Mouse (Mus musculus) embryonic facial prominence, embryonic 15.5 days (tissue): ENCODE data around the gene Agbl3. TPM values are rescaled to one million over a fixed set of nuclear protein-coding genes. Genes with fewer than 3 reads are reported as not detected.

ENCODE experiments used
- ATAC-seq: fragments of 200-750 bp; cut with Nextera tagmentation; 2 replicates; pipeline ENCODE4 v1.8.0; 2017; ENCODE audit warnings: low read depth, moderate TSS enrichment; ENCODE audit not compliant: insufficient number of reproducible peaks, low FRiP score, low TSS enrichment
- H3K27ac ChIP-seq: fragments of 300-500 bp; sonication (generic); replicated peaks from 2 replicates; pipeline ENCODE4 v1.5.1; 2015; ENCODE audit warnings: mild to moderate bottlenecking, inconsistent platforms
- H3K27me3 ChIP-seq: fragments of 300-500 bp; sonication (generic); 2 replicates; pipeline ENCODE4 v1.6.1; 2015; ENCODE audit warnings: inconsistent platforms
- H3K36me3 ChIP-seq: fragments of 300-500 bp; sonication (generic); 2 replicates; pipeline ENCODE4 v1.6.1; 2015; ENCODE audit warnings: mild to moderate bottlenecking, inconsistent platforms
- H3K4me1 ChIP-seq: fragments of 300-500 bp; sonication (generic); 2 replicates; pipeline ENCODE4 v1.6.1; 2015; ENCODE audit warnings: inconsistent platforms
- H3K4me2 ChIP-seq: fragments of 300-500 bp; sonication (generic); replicated peaks from 2 replicates; pipeline ENCODE4 v1.6.1; 2015; ENCODE audit warnings: mild to moderate bottlenecking, inconsistent platforms
- H3K4me3 ChIP-seq: fragments of 300-500 bp; sonication (generic); replicated peaks from 2 replicates; pipeline ENCODE4 v1.5.1; 2015; ENCODE audit warnings: mild to moderate bottlenecking, inconsistent platforms
- H3K9ac ChIP-seq: fragments of 300-500 bp; sonication (generic); 2 replicates; pipeline ENCODE4 v1.6.1; 2015; ENCODE audit warnings: inconsistent platforms
- H3K9me3 ChIP-seq: fragments of 300-500 bp; sonication (generic); replicated peaks from 2 replicates; pipeline ENCODE4 v1.6.1; 2016; ENCODE audit warnings: inconsistent platforms
- WGBS: fragments of 180-500 bp; shearing (Covaris S2); methylation state at CpG from one replicate; pipeline ENCODE4 v1.1.7; 2015; 5-methylcytosine and 5-hydroxymethylcytosine counted together
- polyA plus RNA-seq: library from polyadenylated mRNA; unstranded; fragments of >200 nt; fragmentation: Nextera tagmentation; extraction: Ambion mirVana; gene quantifications from 2 replicates; pipeline ENCODE4 v1.2.1, GENCODE M21; 2015

Agbl3 gene
- polyA plus RNA-seq, 1 experiment from 2014 or later = 8.9 TPM

- Histone ChIP-seq H3K4me1 (peaks cover 12% of the 10 kb centered on the region), H3K27ac (no peak overlapping the region), H3K4me2 (no peak overlapping the region), H3K4me3 (no peak overlapping the region), H3K36me3 (peaks cover 45% of the 10 kb centered on the region), H3K27me3 (no peaks in the 10 kb centered on the region), H3K9me3 (no peaks in the 10 kb centered on the region), H3K9ac (no peak overlapping the region)
- ATAC-seq = peak; percentile 73; the same call in 1 of the 2 replicates
- WGBS = 24% methylated on average over 5 of the region's 5 CpGs
These were observed 25.8 kb upstream of the Agbl3 start for GRCm38 (mm10) chr6:34754448-34754847.

- Histone ChIP-seq H3K9me3 (no peaks in the 10 kb centered on the region), H3K4me3 (no peak overlapping the region), H3K4me1 (no peaks in the 10 kb centered on the region), H3K36me3 (peaks cover 73% of the 10 kb centered on the region), H3K27ac (no peak overlapping the region), H3K4me2 (no peak overlapping the region), H3K27me3 (no peaks in the 10 kb centered on the region), H3K9ac (no peak overlapping the region)
- 81% methylated on average over 2 of the region's 2 CpGs for WGBS
- ATAC-seq = no peak
These were observed 21.9 kb upstream of the Agbl3 start for GRCm38 (mm10) chr6:34758340-34758739.

GRCm38 (mm10) chr6:34760023-34760422, 20.2 kb upstream of the Agbl3 start:
- no peaks in the 10 kb centered on the region for H3K27me3 ChIP-seq
- no peak overlapping the region for H3K27ac ChIP-seq
- H3K36me3 ChIP-seq = peaks cover 89% of the 10 kb centered on the region
- H3K4me2 ChIP-seq = no peak overlapping the region
- ATAC-seq = no peak
- no peak overlapping the region for H3K4me3 ChIP-seq
- no peak overlapping the region for H3K9ac ChIP-seq
- WGBS = 36% methylated on average over 4 of the region's 4 CpGs
- no peaks in the 10 kb centered on the region for H3K4me1 ChIP-seq
- H3K9me3 ChIP-seq = no peaks in the 10 kb centered on the region

- Histone ChIP-seq H3K4me3 (no peak overlapping the region), H3K4me1 (no peaks in the 10 kb centered on the region), H3K27ac (no peak overlapping the region), H3K27me3 (no peaks in the 10 kb centered on the region), H3K36me3 (peaks cover 83% of the 10 kb centered on the region), H3K9ac (no peak overlapping the region), H3K4me2 (no peak overlapping the region), H3K9me3 (no peaks in the 10 kb centered on the region)
- ATAC-seq = no peak
- WGBS = 89% methylated on average over 5 of the region's 5 CpGs
These were observed 14.5 kb upstream of the Agbl3 start for GRCm38 (mm10) chr6:34765721-34766120.

GRCm38 (mm10) chr6:34769984-34770383, 10.2 kb upstream of the Agbl3 start:
- peaks cover 63% of the 10 kb centered on the region for H3K36me3 ChIP-seq
- H3K4me1 ChIP-seq = no peaks in the 10 kb centered on the region
- H3K9ac ChIP-seq = no peak overlapping the region
- H3K27me3 ChIP-seq = no peaks in the 10 kb centered on the region
- H3K27ac ChIP-seq = no peak overlapping the region
- H3K4me2 ChIP-seq = no peak overlapping the region
- 78% methylated on average over 2 of the region's 2 CpGs for WGBS
- H3K9me3 ChIP-seq = no peaks in the 10 kb centered on the region
- no peak for ATAC-seq
- H3K4me3 ChIP-seq = no peak overlapping the region

GRCm38 (mm10) chr6:34770491-34770890, 9.7 kb upstream of the Agbl3 start:
- Histone ChIP-seq H3K4me2 (no peak overlapping the region), H3K9me3 (no peaks in the 10 kb centered on the region), H3K36me3 (peaks cover 58% of the 10 kb centered on the region), H3K27ac (no peak overlapping the region; the same call in 1 of the 2 replicates), H3K9ac (no peak overlapping the region), H3K4me1 (no peaks in the 10 kb centered on the region), H3K4me3 (no peak overlapping the region), H3K27me3 (no peaks in the 10 kb centered on the region)
- 78% methylated on average over 6 of the region's 6 CpGs for WGBS
- no peak for ATAC-seq

- H3K27me3 ChIP-seq = no peaks in the 10 kb centered on the region
- no peak overlapping the region for H3K9ac ChIP-seq
- no peak for ATAC-seq
These were observed 3.8 kb upstream of the Agbl3 start for GRCm38 (mm10) chr6:34776396-34776795.

GRCm38 (mm10) chr6:34777094-34777493, 3.1 kb upstream of the Agbl3 start:
- no peak overlapping the region for H3K4me3 ChIP-seq
- WGBS = 77% methylated on average over 2 of the region's 2 CpGs
- ATAC-seq = no peak

More at GRCm38 (mm10) chr6:34776396-34776795, 3.8 kb upstream of the Agbl3 start:
- Histone ChIP-seq H3K36me3 (peaks cover 20% of the 10 kb centered on the region), H3K9me3 (no peaks in the 10 kb centered on the region), H3K4me1 (no peaks in the 10 kb centered on the region), H3K4me2 (no peak overlapping the region), H3K4me3 (no peak overlapping the region), H3K27ac (no peak overlapping the region)

GRCm38 (mm10) chr6:34777981-34778668, 2.1 kb upstream of the Agbl3 start:
- Histone ChIP-seq H3K4me1 (no peaks in the 10 kb centered on the region), H3K4me3 (no peak overlapping the region), H3K36me3 (0 out of 2 replicates have a peak, but pooled peaks cover 8% of the 10 kb centered on the region), H3K4me2 (no peak overlapping the region), H3K27ac (no peak overlapping the region), H3K9ac (no peak overlapping the region), H3K9me3 (no peaks in the 10 kb centered on the region), H3K27me3 (no peaks in the 10 kb centered on the region)
- 69% methylated on average over 10 of the region's 10 CpGs for WGBS
- ATAC-seq = no peak

More at GRCm38 (mm10) chr6:34777094-34777493, 3.1 kb upstream of the Agbl3 start:
- no peak overlapping the region for H3K4me2 ChIP-seq
- no peaks in the 10 kb centered on the region for H3K27me3 ChIP-seq
- no peaks in the 10 kb centered on the region for H3K9me3 ChIP-seq
- H3K36me3 ChIP-seq = peaks cover 15% of the 10 kb centered on the region
- H3K9ac ChIP-seq = no peak overlapping the region
- no peaks in the 10 kb centered on the region for H3K4me1 ChIP-seq
- no peak overlapping the region for H3K27ac ChIP-seq

- WGBS = 3% methylated on average over 13 of the region's 13 CpGs
- peak overlapping the region; percentile 67 for H3K4me3 ChIP-seq
- no peaks in the 10 kb centered on the region for H3K9me3 ChIP-seq
- H3K36me3 ChIP-seq = 0 out of 2 replicates have a peak, but pooled peaks cover 8% of the 10 kb centered on the region
- peak overlapping the region; percentile 56 for H3K4me2 ChIP-seq
- H3K27ac ChIP-seq = peak overlapping the region; percentile 98
- no peaks in the 10 kb centered on the region for H3K4me1 ChIP-seq
- ATAC-seq = no peak
- H3K9ac ChIP-seq = peak overlapping the region; percentile 65
- no peaks in the 10 kb centered on the region for H3K27me3 ChIP-seq
These were observed 684 bp downstream of the Agbl3 start for GRCm38 (mm10) chr6:34780943-34781289.

GRCm38 (mm10) chr6:34782493-34782892, 2.3 kb downstream of the Agbl3 start:
- Histone ChIP-seq H3K9me3 (no peaks in the 10 kb centered on the region), H3K4me3 (no peak overlapping the region), H3K27me3 (no peaks in the 10 kb centered on the region), H3K27ac (no peak overlapping the region), H3K4me2 (no peak overlapping the region), H3K9ac (no peak overlapping the region), H3K4me1 (no peaks in the 10 kb centered on the region), H3K36me3 (0 out of 2 replicates have a peak, but pooled peaks cover 7% of the 10 kb centered on the region)
- WGBS = 77% methylated on average over 1 of the region's 1 CpGs
- no peak for ATAC-seq

- Histone ChIP-seq H3K4me1 (no peaks in the 10 kb centered on the region), H3K36me3 (no peaks in the 10 kb centered on the region), H3K9ac (no peak overlapping the region), H3K27ac (no peak overlapping the region), H3K9me3 (no peaks in the 10 kb centered on the region), H3K4me2 (no peak overlapping the region), H3K27me3 (no peaks in the 10 kb centered on the region), H3K4me3 (no peak overlapping the region)
- WGBS = 53% methylated on average over 3 of the region's 3 CpGs
- ATAC-seq = no peak
These were observed 16.6 kb downstream of the Agbl3 start for GRCm38 (mm10) chr6:34796881-34797280.
